Mouse (Mus musculus) forebrain, embryonic 13.5 days (tissue): ENCODE measurements around the gene Il17a. TPM values are rescaled to one million over a fixed set of nuclear protein-coding genes. Genes with fewer than 3 reads are reported as not detected.
A peak's percentile ranks its signal among the peaks of the same experiment; 100 is the strongest.
"Not testable (repeated sequence)": the region's sequence is repeated elsewhere in the genome, so short reads cannot be mapped to it uniquely, and the experiment has no call there.

ENCODE experiments used
- ATAC-seq: fragments of 200-750 bp; cut with Nextera tagmentation; 2 replicates; pipeline ENCODE4 v1.8.0; 2017
- H3K27ac ChIP-seq: fragments of 300-500 bp; sonication (generic); 2 replicates; pipeline ENCODE4 v1.5.1; 2015; ENCODE audit warnings: inconsistent platforms, mild to moderate bottlenecking, moderate library complexity
- H3K27me3 ChIP-seq: fragments of 300-500 bp; sonication (generic); 2 replicates; pipeline ENCODE4 v1.6.1; 2015; ENCODE audit warnings: mild to moderate bottlenecking, inconsistent platforms
- H3K36me3 ChIP-seq: fragments of 300-500 bp; sonication (generic); 2 replicates; pipeline ENCODE4 v1.6.1; 2015; ENCODE audit warnings: mild to moderate bottlenecking, inconsistent platforms; ENCODE audit not compliant: poor library complexity, severe bottlenecking
- H3K4me1 ChIP-seq: fragments of 300-500 bp; sonication (generic); 2 replicates; pipeline ENCODE4 v1.6.1; 2015; ENCODE audit warnings: inconsistent platforms
- H3K4me2 ChIP-seq: fragments of 300-500 bp; sonication (generic); 2 replicates; pipeline ENCODE4 v1.6.1; 2015; ENCODE audit warnings: inconsistent platforms, mild to moderate bottlenecking, moderate library complexity
- H3K4me3 ChIP-seq: fragments of 300-500 bp; sonication (generic); 2 replicates; pipeline ENCODE4 v1.5.1; 2015; ENCODE audit warnings: mild to moderate bottlenecking, inconsistent platforms
- H3K9ac ChIP-seq: fragments of 300-500 bp; sonication (generic); 2 replicates; pipeline ENCODE4 v1.6.1; 2015; ENCODE audit warnings: mild to moderate bottlenecking, inconsistent platforms
- H3K9me3 ChIP-seq: fragments of 300-500 bp; sonication (generic); replicated peaks from 2 replicates; pipeline ENCODE4 v1.6.1; 2016; ENCODE audit warnings: inconsistent platforms
- WGBS: fragments of 180-500 bp; shearing (Covaris S2); methylation state at CpG from one replicate; pipeline ENCODE4 v1.1.7; 2015; 5-methylcytosine and 5-hydroxymethylcytosine counted together
- microRNA counts: library from miRNA; unstranded; fragments of <30 nt; microRNA quantifications from one replicate; lab custom pipeline; 2016
- microRNA-seq: library from miRNA; unstranded; fragments of <30 nt; microRNA quantifications from one replicate; pipeline ENCODE4, GENCODE M21; 2016
- polyA plus RNA-seq: library from polyadenylated mRNA; unstranded; fragments of >200 nt; fragmentation: Nextera tagmentation; extraction: Ambion mirVana; gene quantifications from 2 replicates; pipeline ENCODE4 v1.2.1, GENCODE M21; 2015

The Il17a gene
- polyA plus RNA-seq, 1 experiment from 2014 or later, result not detected

DNA sequence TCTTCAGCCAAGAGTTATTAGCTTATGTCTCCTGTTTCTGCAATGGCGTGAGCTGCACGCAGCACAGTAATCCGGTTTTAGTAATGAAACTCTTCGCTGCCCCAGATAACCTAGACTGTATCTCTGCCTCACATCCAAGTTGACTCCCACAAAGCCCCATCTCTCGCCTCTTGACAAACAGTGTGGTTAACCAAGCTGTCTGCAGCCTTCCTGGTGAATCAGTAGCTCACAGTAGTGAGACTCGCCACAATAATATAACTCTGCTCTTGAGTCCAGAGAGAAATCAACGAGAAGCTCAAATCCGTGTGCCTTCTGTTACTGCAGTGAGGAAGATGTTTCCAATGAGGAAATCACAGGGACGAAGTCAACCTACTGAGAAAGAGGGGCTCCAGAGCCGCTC lies 23.7 kb downstream of the Il17a start:
- H3K9ac ChIP-seq, result no peak overlapping the region
- ATAC-seq, result no peak
- H3K9me3 ChIP-seq, result peaks cover 4% of the 10 kb centered on the region; the same call in 1 of the 2 replicates
- WGBS, result 92% methylated on average over 10 of the region's 10 CpGs
- H3K27ac ChIP-seq, result no peak overlapping the region
- no peaks in the 10 kb centered on the region for H3K4me1 ChIP-seq
- no peaks in the 10 kb centered on the region for H3K36me3 ChIP-seq
- H3K4me3 ChIP-seq, result no peak overlapping the region
- H3K27me3 ChIP-seq, result no peaks in the 10 kb centered on the region
- H3K4me2 ChIP-seq, result no peak overlapping the region

DNA sequence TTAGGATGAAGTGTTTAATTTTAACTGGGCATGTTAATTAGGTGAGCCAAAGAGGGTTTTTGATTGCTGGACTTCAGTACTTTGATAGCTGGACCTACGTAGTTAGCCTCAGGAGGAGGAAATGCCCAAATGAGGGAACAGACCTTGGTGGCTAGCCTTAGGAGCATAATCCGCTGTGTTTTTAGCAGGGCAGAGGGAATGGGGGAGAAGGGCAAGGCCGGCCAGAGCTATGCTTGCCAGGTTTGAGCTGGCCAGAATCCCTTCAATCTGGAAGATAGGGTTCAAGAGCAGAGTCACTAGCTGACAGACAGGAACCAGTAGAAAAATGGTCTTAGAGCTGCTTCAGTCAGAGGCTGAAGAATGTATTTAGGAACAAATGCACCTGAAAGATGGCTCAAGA lies 26.9 kb downstream of the Il17a start:
- no peak overlapping the region for H3K4me3 ChIP-seq
- H3K4me1 ChIP-seq, result peaks cover 7% of the 10 kb centered on the region; the same call in 1 of the 2 replicates
- WGBS, result 85% methylated on average over 3 of the region's 3 CpGs
- H3K27me3 ChIP-seq, result no peaks in the 10 kb centered on the region
- H3K27ac ChIP-seq, result no peak overlapping the region
- ATAC-seq, result no peak
- no peaks in the 10 kb centered on the region for H3K9me3 ChIP-seq
- H3K36me3 ChIP-seq, result no peaks in the 10 kb centered on the region
- H3K4me2 ChIP-seq, result no peak overlapping the region
- no peak overlapping the region for H3K9ac ChIP-seq

DNA sequence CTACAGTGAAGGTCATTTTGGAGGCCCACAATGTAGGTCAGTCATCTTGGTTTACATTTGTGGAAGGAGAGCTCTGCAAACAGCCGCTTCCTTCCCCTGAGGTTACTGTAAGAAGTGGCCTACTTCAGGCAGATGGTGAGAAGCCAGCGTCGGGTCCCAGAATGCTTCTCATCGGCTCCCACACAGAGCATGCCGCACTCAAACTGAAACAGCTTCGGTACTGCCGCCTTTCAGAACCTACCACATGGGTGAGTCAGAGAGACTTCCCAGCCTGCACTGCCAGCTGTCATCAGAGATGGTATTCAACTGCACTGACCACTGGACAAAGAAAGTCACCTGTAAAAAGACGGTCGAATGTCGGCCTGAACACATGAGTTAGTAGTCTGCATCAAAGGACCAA lies 29.1 kb downstream of the Il17a start:
- Histone ChIP-seq H3K4me1 (peaks cover 7% of the 10 kb centered on the region; the same call in 1 of the 2 replicates), H3K4me2 (no peak overlapping the region), H3K27ac (no peak overlapping the region), H3K27me3 (no peaks in the 10 kb centered on the region), H3K4me3 (no peak overlapping the region), H3K36me3 (no peaks in the 10 kb centered on the region), H3K9ac (no peak overlapping the region), H3K9me3 (no peaks in the 10 kb centered on the region)
- 88% methylated on average over 10 of the region's 10 CpGs for WGBS
- ATAC-seq, result no peak

GRCm38 (mm10) chr1:20760331-20760730 lies 29.6 kb downstream of the Il17a start:
- peaks cover 7% of the 10 kb centered on the region; the same call in 1 of the 2 replicates for H3K4me1 ChIP-seq
- no peak overlapping the region for H3K4me3 ChIP-seq
- H3K4me2 ChIP-seq, result no peak overlapping the region
- no peaks in the 10 kb centered on the region for H3K27me3 ChIP-seq
- H3K36me3 ChIP-seq, result no peaks in the 10 kb centered on the region
- no peak overlapping the region for H3K9ac ChIP-seq
- WGBS, result 88% methylated on average over 5 of the region's 5 CpGs
- H3K27ac ChIP-seq, result no peak overlapping the region
- H3K9me3 ChIP-seq, result no peaks in the 10 kb centered on the region
- ATAC-seq, result no peak

DNA sequence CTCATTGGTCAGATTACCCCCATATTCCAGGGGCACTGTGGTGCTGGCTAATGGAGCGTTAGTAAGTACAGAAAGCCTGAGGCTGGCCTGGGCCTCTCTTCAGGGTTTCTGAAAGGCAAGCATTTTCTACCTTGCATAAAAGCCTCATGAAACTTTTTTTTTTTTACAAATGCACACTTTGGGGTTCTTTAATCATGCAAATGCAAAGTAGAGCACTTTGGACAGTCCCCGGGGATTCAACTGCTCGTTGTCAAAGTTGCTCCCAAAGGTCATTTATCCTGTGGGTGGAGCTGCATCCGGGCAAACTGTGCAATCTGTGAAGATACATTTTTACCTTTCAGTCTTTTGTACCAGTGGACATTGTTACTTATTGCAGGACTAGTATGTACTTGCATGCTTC lies 30.7 kb downstream of the Il17a start:
- Histone ChIP-seq H3K4me3 (no peak overlapping the region), H3K9me3 (no peaks in the 10 kb centered on the region), H3K27me3 (no peaks in the 10 kb centered on the region), H3K9ac (no peak overlapping the region), H3K27ac (no peak overlapping the region), H3K36me3 (no peaks in the 10 kb centered on the region), H3K4me1 (peaks cover 7% of the 10 kb centered on the region; the same call in 1 of the 2 replicates), H3K4me2 (no peak overlapping the region)
- no peak for ATAC-seq
- 28% methylated on average over 4 of the region's 4 CpGs for WGBS

DNA sequence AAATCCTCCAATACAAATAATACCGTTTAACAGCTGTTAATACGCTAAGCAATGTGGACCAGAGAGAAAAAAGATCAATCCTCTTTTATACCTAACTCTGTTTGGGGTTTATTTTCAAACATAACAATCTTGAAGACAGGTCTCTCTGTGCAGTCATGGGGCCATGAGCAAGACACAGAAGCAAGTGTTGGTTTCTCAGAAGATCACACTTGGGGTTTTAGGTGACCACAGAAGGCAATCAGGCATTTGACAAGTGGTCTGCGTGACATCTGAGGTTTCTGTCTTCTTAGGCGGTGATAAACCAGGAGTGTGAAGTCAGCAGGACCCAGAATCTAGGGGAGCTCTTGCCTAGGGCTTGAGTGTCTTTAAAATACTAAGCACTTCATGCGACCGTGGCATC lies 35.8 kb downstream of the Il17a start:
- no peak for ATAC-seq
- WGBS, result 87% methylated on average over 6 of the region's 6 CpGs
- H3K4me2 ChIP-seq, result no peak overlapping the region
- 0 out of 2 replicates have a peak, but pooled peaks cover 3% of the 10 kb centered on the region for H3K4me1 ChIP-seq
- H3K27me3 ChIP-seq, result no peaks in the 10 kb centered on the region
- H3K36me3 ChIP-seq, result no peaks in the 10 kb centered on the region
- H3K9ac ChIP-seq, result no peak overlapping the region
- no peak overlapping the region for H3K27ac ChIP-seq
- no peaks in the 10 kb centered on the region for H3K9me3 ChIP-seq
- H3K4me3 ChIP-seq, result no peak overlapping the region

DNA sequence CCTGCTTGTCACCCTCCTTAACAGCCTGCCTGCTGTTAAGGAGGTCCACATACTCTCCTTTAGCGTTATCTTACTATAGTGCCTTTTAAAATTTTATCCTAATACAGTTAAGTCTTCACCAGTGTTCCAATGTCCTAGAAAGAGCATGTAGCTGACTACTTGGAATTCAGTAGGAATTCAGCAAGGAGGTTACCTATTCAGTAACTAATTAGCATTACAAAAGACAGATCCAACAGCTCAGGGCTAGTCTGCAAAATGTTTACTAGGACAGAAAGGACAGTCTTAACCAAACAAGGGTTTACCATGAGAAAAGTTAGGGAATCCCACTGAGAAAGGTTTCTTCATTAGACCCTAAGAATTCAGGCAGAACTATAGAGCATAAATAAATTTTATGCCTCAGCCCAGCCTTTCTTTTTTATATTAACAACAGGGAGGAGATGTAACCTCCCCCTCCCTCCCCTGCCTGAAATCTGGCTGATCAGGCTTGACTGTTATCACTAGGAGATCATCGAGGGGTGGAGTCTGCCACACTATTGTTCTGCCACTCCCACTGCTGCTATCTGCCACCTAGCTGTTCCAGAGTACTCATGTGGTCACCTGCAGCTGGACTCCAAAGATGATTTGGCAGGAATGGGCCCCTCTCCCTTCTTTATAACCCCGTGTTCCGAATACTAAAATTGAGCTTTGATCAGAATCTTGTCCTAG lies 43.5 kb downstream of the Il17a start:
- H3K9me3 ChIP-seq, result peaks cover 16% of the 10 kb centered on the region; the same call in 1 of the 2 replicates
- H3K27me3 ChIP-seq, H3K4me2 ChIP-seq, H3K4me1 ChIP-seq, H3K36me3 ChIP-seq, H3K9ac ChIP-seq, H3K27ac ChIP-seq, ATAC-seq, H3K4me3 ChIP-seq: not testable (repeated sequence)
- WGBS, result 84% methylated on average over 4 of the region's 4 CpGs

GRCm38 (mm10) chr1:20778366-20778765 lies 47.7 kb downstream of the Il17a start:
- no peak overlapping the region for H3K9ac ChIP-seq
- no peaks in the 10 kb centered on the region for H3K4me1 ChIP-seq
- peaks cover 9% of the 10 kb centered on the region; the same call in 1 of the 2 replicates for H3K9me3 ChIP-seq
- H3K27ac ChIP-seq, result no peak overlapping the region
- no peak overlapping the region for H3K4me2 ChIP-seq
- no peak for ATAC-seq
- H3K27me3 ChIP-seq, result no peaks in the 10 kb centered on the region
- no peaks in the 10 kb centered on the region for H3K36me3 ChIP-seq
- no peak overlapping the region for H3K4me3 ChIP-seq
- 83% methylated on average over 2 of the region's 2 CpGs for WGBS

MicroRNA genes within 50 kb of the gene (microRNA counts, 519-probe panel; counts per million panel counts)
- 177 counts per million, percentile 53 among the panel's probes with 10 or more counts for microRNA mmu-miR-133b (lab: Ali Mortazavi, UCI)

Small RNA genes lying within 50 kb of the gene (microRNA-seq; reads per million reads assigned to microRNA genes)
- gene Mir133b, result not detected

Other genes with a start within 250 kb of the Il17a start
- gene Pkhd1, start 112.8 kb upstream of the Il17a start, polyA plus RNA-seq, result not detected in 2 replicates
- gene Il17f, start 59.7 kb downstream of the Il17a start, polyA plus RNA-seq, result 0.21 and 0.32 TPM in 2 replicates
- gene Mcm3, start 89.4 kb downstream of the Il17a start, polyA plus RNA-seq, result 109 and 125 TPM in 2 replicates
- gene Paqr8, start 159.7 kb downstream of the Il17a start, polyA plus RNA-seq, result 12.7 and 14.2 TPM in 2 replicates
- gene Efhc1, start 220.7 kb downstream of the Il17a start, polyA plus RNA-seq, result 1.5 and 2.0 TPM in 2 replicates